Mouse (Mus musculus) liver, embryonic 12.5 days (tissue): ENCODE measurements around the gene Dnajc10. TPM values are rescaled to one million over a fixed set of nuclear protein-coding genes. Genes with fewer than 3 reads are reported as not detected.

Source experiments
- ATAC-seq: fragments of 200-750 bp; cut with Nextera tagmentation; 2 replicates; pipeline ENCODE4 v1.8.0; 2017; ENCODE audit warnings: moderate number of reproducible peaks, mild to moderate bottlenecking, moderate library complexity
- H3K27ac ChIP-seq: fragments of 300-500 bp; sonication (generic); 2 replicates; pipeline ENCODE4 v1.5.1; 2016; ENCODE audit warnings: mild to moderate bottlenecking
- H3K27me3 ChIP-seq: fragments of 300-500 bp; sonication (generic); replicated peaks from 2 replicates; pipeline ENCODE4 v1.6.1; 2016; ENCODE audit warnings: mild to moderate bottlenecking, moderate library complexity
- H3K36me3 ChIP-seq: fragments of 300-500 bp; sonication (generic); 2 replicates; pipeline ENCODE4 v1.6.1; 2016; ENCODE audit warnings: mild to moderate bottlenecking, moderate library complexity
- H3K4me1 ChIP-seq: fragments of 300-500 bp; sonication (generic); 2 replicates; pipeline ENCODE4 v1.6.1; 2016
- H3K4me2 ChIP-seq: fragments of 300-500 bp; sonication (generic); 2 replicates; pipeline ENCODE4 v1.6.1; 2016; ENCODE audit warnings: mild to moderate bottlenecking, moderate library complexity
- H3K4me3 ChIP-seq: fragments of 300-500 bp; sonication (generic); 2 replicates; pipeline ENCODE4 v1.5.1; 2016; ENCODE audit warnings: mild to moderate bottlenecking, moderate library complexity
- H3K9ac ChIP-seq: fragments of 300-500 bp; sonication (generic); 2 replicates; pipeline ENCODE4 v1.6.1; 2016; ENCODE audit warnings: mild to moderate bottlenecking, moderate library complexity
- H3K9me3 ChIP-seq: fragments of 300-500 bp; sonication (generic); replicated peaks from 2 replicates; pipeline ENCODE4 v1.6.1; 2016; ENCODE audit warnings: mild to moderate bottlenecking, moderate library complexity
- WGBS: fragments of 180-500 bp; shearing (Covaris S2); methylation state at CpG from one replicate; pipeline ENCODE4 v1.1.7; 2016; ENCODE audit not compliant: insufficient replicate concordance; 5-methylcytosine and 5-hydroxymethylcytosine counted together
- polyA plus RNA-seq: library from polyadenylated mRNA; unstranded; fragments of >200 nt; fragmentation: Nextera tagmentation; extraction: Ambion mirVana; gene quantifications from 2 replicates; pipeline ENCODE4 v1.2.1, GENCODE M21; 2016

Dnajc10 gene
- polyA plus RNA-seq = 28.9 and 29.1 TPM in 2 replicates

DNA sequence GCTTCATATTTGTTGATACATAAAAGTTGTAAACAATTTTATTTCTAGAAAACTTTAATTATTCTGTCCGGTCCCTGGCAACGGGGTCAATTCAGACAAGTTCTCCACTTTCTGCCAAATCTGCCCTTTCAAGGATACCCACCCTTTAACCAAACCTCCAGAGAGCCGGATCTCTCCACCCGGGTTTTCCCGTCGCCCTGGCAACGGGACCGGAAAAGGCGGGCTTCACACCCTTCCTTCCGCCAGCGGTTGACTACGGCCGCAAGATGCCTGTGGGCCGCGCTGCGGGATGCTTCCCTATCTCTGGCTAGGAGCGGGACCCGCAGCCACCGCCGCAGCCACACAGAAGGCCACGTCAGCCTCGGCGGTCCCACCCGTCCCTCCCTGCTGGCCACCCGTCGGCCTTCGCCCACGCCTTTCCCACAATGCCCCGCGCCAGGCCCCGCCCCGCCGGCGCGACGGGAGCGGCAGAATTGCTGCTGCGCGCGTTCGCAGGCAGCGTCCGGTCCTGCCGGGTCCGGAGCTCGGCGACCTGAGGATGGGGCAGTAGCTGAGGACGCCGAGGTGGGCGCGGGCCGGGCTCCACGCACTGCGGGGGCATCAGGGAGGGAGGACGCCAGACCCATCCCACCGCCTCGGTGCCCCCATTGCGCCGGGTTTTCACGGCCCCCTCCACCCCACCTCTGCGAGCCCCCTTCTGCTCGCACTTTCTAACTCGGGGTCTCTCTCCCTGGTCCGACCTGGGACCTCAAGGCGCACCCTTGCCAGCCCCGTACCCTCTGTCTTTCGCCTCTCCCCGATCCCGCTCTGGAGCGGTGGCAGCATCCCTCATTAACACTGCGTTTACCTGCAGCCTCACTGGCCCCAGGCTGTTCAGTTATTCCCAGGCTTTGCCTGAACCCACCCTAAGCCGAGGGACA is at the start of gene Dnajc10:
Gene Dnajc10, plus strand, starts transcription at position 225 of the 920 bp plus-strand sequence.
- peak; percentile 96 for ATAC-seq
- H3K9ac ChIP-seq = peak within 1 kb of the TSS; percentile 86
- peak within 1 kb of the TSS; percentile 85 for H3K4me3 ChIP-seq
- H3K4me1 ChIP-seq = peaks cover 17% of the 10 kb centered on the region
- H3K27me3 ChIP-seq = 0 out of 2 replicates have a peak, but pooled peaks cover 8% of the 10 kb centered on the region
- WGBS = under 1% methylated on average over 71 of the region's 72 CpGs
- H3K4me2 ChIP-seq = peak within 1 kb of the TSS; percentile 86
- peak within 1 kb of the TSS; percentile 96 for H3K27ac ChIP-seq
- H3K36me3 ChIP-seq = peaks cover 23% of the 10 kb centered on the region
- H3K9me3 ChIP-seq = no peaks in the 10 kb centered on the region

DNA sequence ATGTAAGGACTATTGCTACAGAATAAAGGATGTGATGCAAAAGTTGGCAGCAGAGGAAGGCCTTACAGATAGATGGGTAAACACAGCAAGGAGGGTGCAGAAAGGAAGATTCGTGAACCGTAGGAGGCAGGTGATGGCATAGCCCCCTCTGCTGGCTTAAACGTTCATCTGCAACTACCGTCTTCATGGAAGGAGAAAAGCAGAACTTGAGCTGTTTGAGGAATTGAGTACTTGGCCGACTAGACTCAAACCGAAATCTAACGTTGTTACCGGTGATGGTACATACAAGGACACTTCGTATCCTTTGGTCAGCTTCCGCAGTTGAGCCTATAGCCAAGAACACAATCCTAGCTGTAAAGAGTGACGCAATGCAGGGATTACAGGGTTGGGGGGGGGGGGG is 48.4 kb upstream of the Dnajc10 start:
- Histone ChIP-seq H3K9me3 (0 out of 2 replicates have a peak, but pooled peaks cover 4% of the 10 kb centered on the region), H3K9ac (no peak overlapping the region), H3K4me1 (no peaks in the 10 kb centered on the region), H3K36me3 (no peaks in the 10 kb centered on the region), H3K27ac (no peak overlapping the region), H3K27me3 (no peaks in the 10 kb centered on the region), H3K4me3 (no peak overlapping the region), H3K4me2 (0 out of 2 replicates have a peak overlapping the region, but pooled peaks have one; percentile 15)
- ATAC-seq = no peak
- WGBS = 13% methylated on average over 11 of the region's 11 CpGs

DNA sequence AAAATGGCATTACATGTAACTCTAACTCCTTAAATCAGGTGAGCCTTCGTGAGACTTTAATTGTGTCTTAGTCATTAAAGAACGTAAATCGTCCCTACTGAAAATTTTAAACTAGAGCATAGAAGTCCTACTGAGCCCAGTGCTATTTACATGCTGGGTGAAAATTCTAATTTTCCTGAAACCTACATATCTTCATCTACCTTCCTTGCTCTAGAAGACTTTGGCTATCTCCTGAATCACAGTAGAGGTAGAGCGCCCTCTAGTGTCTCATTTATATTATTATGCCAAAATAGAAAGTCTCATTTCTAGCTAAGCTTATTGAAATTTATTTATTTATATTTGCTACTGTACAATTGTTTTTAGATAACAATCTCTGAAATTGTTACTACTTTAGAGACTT is 47.2 kb upstream of the Dnajc10 start:
- H3K4me3 ChIP-seq = no peak overlapping the region
- H3K9me3 ChIP-seq = 0 out of 2 replicates have a peak, but pooled peaks cover 4% of the 10 kb centered on the region
- ATAC-seq = no peak
- H3K27me3 ChIP-seq = no peaks in the 10 kb centered on the region
- no peak overlapping the region for H3K27ac ChIP-seq
- H3K4me2 ChIP-seq = no peak overlapping the region
- H3K36me3 ChIP-seq = no peaks in the 10 kb centered on the region
- no peak overlapping the region for H3K9ac ChIP-seq
- no peaks in the 10 kb centered on the region for H3K4me1 ChIP-seq
- 50% methylated on average over 4 of the region's 4 CpGs for WGBS

GRCm38 (mm10) chr2:80271431-80271830 is 43.8 kb upstream of the Dnajc10 start:
- no peaks in the 10 kb centered on the region for H3K9me3 ChIP-seq
- H3K27me3 ChIP-seq = no peaks in the 10 kb centered on the region
- H3K4me3 ChIP-seq = no peak overlapping the region
- 53% methylated on average over 1 of the region's 1 CpGs for whole genome bisulfite sequencing
- H3K9ac ChIP-seq = no peak overlapping the region
- no peak overlapping the region for H3K4me2 ChIP-seq
- H3K4me1 ChIP-seq = no peaks in the 10 kb centered on the region
- no peak for ATAC-seq
- H3K27ac ChIP-seq = no peak overlapping the region
- no peaks in the 10 kb centered on the region for H3K36me3 ChIP-seq

GRCm38 (mm10) chr2:80273038-80273437 is 42.2 kb upstream of the Dnajc10 start:
- no peaks in the 10 kb centered on the region for H3K36me3 ChIP-seq
- H3K4me2 ChIP-seq = no peak overlapping the region
- H3K4me1 ChIP-seq = no peaks in the 10 kb centered on the region
- H3K9me3 ChIP-seq = no peaks in the 10 kb centered on the region
- H3K9ac ChIP-seq = no peak overlapping the region
- no peak overlapping the region for H3K27ac ChIP-seq
- H3K27me3 ChIP-seq = no peaks in the 10 kb centered on the region
- no peak for ATAC-seq
- 58% methylated on average over 3 of the region's 3 CpGs for WGBS
- H3K4me3 ChIP-seq = no peak overlapping the region

- H3K9me3 ChIP-seq = no peaks in the 10 kb centered on the region
- H3K4me1 ChIP-seq = no peaks in the 10 kb centered on the region
- H3K27me3 ChIP-seq = no peaks in the 10 kb centered on the region
- H3K9ac ChIP-seq = no peak overlapping the region
- ATAC-seq = no peak
- H3K4me3 ChIP-seq = no peak overlapping the region
- H3K4me2 ChIP-seq = no peak overlapping the region
- H3K27ac ChIP-seq = no peak overlapping the region
- no peaks in the 10 kb centered on the region for H3K36me3 ChIP-seq
- 57% methylated on average over 4 of the region's 4 CpGs for WGBS
Measured at GRCm38 (mm10) chr2:80273763-80274162, 41.5 kb upstream of the Dnajc10 start.

GRCm38 (mm10) chr2:80275136-80275535 is 40.1 kb upstream of the Dnajc10 start:
- H3K27me3 ChIP-seq = no peaks in the 10 kb centered on the region
- H3K27ac ChIP-seq = no peak overlapping the region
- H3K4me3 ChIP-seq = no peak overlapping the region
- no peaks in the 10 kb centered on the region for H3K4me1 ChIP-seq
- no peak overlapping the region for H3K9ac ChIP-seq
- no peaks in the 10 kb centered on the region for H3K9me3 ChIP-seq
- H3K4me2 ChIP-seq = no peak overlapping the region
- no peak for ATAC-seq
- H3K36me3 ChIP-seq = no peaks in the 10 kb centered on the region
- WGBS = 28% methylated on average over 2 of the region's 2 CpGs

DNA sequence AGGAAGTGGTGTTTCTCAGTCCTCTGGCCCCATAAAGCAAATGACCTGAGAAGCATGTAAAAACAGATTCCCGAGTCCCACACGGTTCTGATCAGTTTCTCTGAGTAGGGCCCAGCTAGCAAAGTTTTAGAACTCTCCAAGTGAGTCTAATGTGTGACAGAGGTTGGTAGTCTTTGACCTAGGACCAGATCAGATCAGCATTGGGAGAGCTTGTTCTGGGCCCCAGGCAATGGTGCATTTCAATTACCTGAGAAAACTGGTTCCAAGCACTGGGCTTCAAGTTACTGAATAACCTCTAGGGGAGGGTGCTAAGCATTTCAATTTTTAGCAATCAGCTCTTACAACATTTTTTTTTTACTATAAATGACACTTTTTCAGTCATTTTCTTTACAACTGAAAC is 33.1 kb upstream of the Dnajc10 start:
- H3K4me3 ChIP-seq = no peak overlapping the region
- no peaks in the 10 kb centered on the region for H3K9me3 ChIP-seq
- H3K4me2 ChIP-seq = no peak overlapping the region
- no peaks in the 10 kb centered on the region for H3K36me3 ChIP-seq
- H3K27ac ChIP-seq = no peak overlapping the region
- no peaks in the 10 kb centered on the region for H3K27me3 ChIP-seq
- H3K4me1 ChIP-seq = no peaks in the 10 kb centered on the region
- H3K9ac ChIP-seq = no peak overlapping the region
- WGBS = 50% methylated on average over 2 of the region's 2 CpGs
- no peak for ATAC-seq

DNA sequence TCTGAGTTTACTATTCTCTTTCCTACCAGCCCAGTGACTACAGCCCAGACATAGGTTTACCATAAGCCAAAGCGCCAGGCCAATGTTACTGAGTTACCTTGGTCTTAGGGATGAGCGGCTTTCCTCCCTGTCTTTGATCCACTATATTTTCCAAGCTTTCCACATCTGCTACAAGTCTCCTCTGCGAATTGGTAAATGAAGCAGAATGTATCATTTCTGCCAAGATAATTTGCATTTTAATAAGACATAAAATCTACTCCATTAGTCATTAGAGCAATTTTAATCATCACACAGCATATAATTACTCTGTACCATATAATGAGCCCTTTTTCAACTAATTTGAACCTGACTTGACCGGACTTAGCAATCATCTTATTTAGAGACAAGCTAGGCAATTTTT is 28.9 kb upstream of the Dnajc10 start:
- no peak for ATAC-seq
- Histone ChIP-seq H3K27me3 (no peaks in the 10 kb centered on the region), H3K4me1 (no peaks in the 10 kb centered on the region), H3K27ac (no peak overlapping the region), H3K9ac (no peak overlapping the region), H3K36me3 (no peaks in the 10 kb centered on the region), H3K9me3 (no peaks in the 10 kb centered on the region), H3K4me3 (no peak overlapping the region), H3K4me2 (no peak overlapping the region)
- WGBS = 71% methylated on average over 4 of the region's 4 CpGs

- H3K27me3 ChIP-seq = no peaks in the 10 kb centered on the region
- H3K4me3 ChIP-seq = no peak within 1 kb of the TSS
- H3K36me3 ChIP-seq = no peaks in the 10 kb centered on the region
- H3K27ac ChIP-seq = no peak within 1 kb of the TSS
- H3K9me3 ChIP-seq = no peaks in the 10 kb centered on the region
- ATAC-seq = no peak
- WGBS = 62% methylated on average over 8 of the region's 8 CpGs
- H3K9ac ChIP-seq = no peak within 1 kb of the TSS
- no peaks in the 10 kb centered on the region for H3K4me1 ChIP-seq
- no peak within 1 kb of the TSS for H3K4me2 ChIP-seq
Measured at GRCm38 (mm10) chr2:80292172-80292571, 23.1 kb upstream of the Dnajc10 start, which contains the start of gene Prdx6b. Gene Prdx6b, plus strand, starts transcription at chr2:80292472.

- no peak for ATAC-seq
- H3K4me1 ChIP-seq = no peaks in the 10 kb centered on the region
- H3K9me3 ChIP-seq = no peaks in the 10 kb centered on the region
- no peak overlapping the region for H3K9ac ChIP-seq
- H3K27ac ChIP-seq = no peak overlapping the region
- no peak overlapping the region for H3K4me3 ChIP-seq
- H3K36me3 ChIP-seq = no peaks in the 10 kb centered on the region
- WGBS = 23% methylated on average over 3 of the region's 3 CpGs
- H3K27me3 ChIP-seq = no peaks in the 10 kb centered on the region
- no peak overlapping the region for H3K4me2 ChIP-seq
Measured at GRCm38 (mm10) chr2:80298334-80298733, 16.9 kb upstream of the Dnajc10 start.

DNA sequence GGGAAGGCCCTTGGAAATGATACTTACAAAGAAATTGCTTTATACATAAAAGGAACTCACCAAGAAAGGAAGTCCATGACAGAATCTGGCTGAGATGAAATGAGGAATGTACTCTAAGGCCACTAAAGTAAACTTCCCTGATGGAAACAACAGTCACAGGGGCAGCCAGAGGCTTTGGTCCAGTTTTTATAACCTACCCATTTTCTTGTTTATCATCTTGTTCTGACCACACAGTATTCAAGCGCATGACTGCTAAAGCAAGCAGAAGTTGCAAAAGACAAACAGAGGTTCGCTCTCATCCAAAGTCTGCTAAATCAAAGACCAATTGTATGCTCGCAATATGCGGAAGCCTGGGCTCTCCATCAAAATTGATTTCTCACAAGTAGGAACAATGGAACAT is 14.5 kb upstream of the Dnajc10 start:
- no peak for ATAC-seq

More for the DNA sequence above, 14.5 kb upstream of the Dnajc10 start:
- Histone ChIP-seq H3K36me3 (no peaks in the 10 kb centered on the region), H3K4me1 (no peaks in the 10 kb centered on the region), H3K9ac (no peak overlapping the region), H3K4me3 (no peak overlapping the region), H3K4me2 (no peak overlapping the region), H3K27me3 (no peaks in the 10 kb centered on the region), H3K9me3 (no peaks in the 10 kb centered on the region), H3K27ac (no peak overlapping the region)
- WGBS = 77% methylated on average over 4 of the region's 4 CpGs
